Mouse (Mus musculus) granulocyte monocyte progenitor cell, adult 5-6 weeks (primary cell): ENCODE data around the gene Ehf. TPM values are rescaled to one million over a fixed set of nuclear protein-coding genes. Genes with fewer than 3 reads are reported as not detected.

Experiments used
- ATAC-seq: replicated peaks from 2 replicates; pipeline ENCODE4 v1.8.0; 2016; ENCODE audit warnings: mild to moderate bottlenecking, moderate TSS enrichment, inconsistent platforms; ENCODE audit not compliant: poor library complexity, severe bottlenecking
- total RNA-seq, 2 experiments: library from RNA; stranded (forward) in 1 of 2; stranded (reverse) in 1 of 2; fragments of 200-712, 200-1000 nt in 1 of 2; fragments of >200 nt in 1 of 2; fragmentation: Nextera tagmentation in 1 of 2; gene quantifications; 2 replicates each; pipeline ENCODE4 v1.2.3; 2014 to 2017

Ehf gene
- total RNA-seq, 2 experiments from 2014 or later, result not detected

DNA sequence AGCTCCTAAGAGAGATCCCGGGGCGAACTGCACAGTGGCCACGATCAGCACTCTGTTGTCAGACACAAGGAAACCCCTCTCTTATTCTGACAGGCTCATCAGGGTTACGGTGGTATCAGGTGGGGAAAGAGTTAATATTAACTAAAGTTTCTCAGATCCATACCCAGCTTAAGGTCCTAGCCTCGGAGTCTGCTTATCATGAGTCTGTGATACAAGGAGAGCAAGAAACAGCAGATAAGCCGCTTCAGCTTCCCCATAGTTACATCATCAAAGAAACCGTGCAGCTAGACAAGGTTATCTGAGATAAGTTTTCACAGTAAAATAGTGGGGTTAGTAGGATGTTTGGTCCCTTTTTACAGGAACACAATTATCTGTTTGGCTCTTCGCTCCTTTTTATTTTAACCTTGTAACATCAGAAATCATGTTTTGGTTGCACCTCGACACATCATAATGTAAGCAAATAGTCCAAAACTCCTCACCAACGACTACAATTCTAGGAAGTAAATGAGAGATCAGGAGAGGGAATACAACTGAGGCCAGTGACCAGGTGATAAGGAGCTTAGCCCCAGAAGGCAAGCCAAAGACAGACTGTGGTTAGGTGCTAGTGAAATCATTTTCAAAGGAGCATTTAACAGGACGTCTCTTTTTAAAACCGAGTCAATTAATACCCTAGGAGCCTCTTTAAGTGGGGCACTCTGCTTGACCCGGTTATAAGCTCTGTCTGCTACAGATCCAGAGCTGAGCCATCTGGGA is 4.2 kb downstream of the Ehf start:
- no peak for ATAC-seq

- no peak for ATAC-seq
Observed at GRCm38 (mm10) chr2:103294526-103294925, 8.6 kb downstream of the Ehf start.

DNA sequence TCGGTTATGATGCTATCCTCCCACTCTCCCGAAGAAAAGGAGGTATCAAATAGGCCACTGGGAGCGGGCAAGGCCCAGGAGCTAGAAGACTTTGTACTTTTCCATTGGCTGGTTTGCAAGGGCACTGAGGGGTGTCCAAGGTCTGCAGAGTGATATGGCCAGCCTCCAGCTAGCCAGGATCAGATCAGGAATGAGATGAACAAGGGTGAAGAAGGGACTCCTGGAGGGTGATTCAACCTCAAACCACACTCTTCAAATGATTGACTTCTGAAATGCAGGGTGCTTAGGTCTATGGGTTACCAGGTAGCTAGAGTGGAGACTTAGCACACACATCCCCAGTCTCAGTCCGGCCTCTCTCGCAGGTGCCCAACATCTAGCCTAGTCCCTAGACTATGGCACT is 9.3 kb downstream of the Ehf start:
- ATAC-seq, result no peak

DNA sequence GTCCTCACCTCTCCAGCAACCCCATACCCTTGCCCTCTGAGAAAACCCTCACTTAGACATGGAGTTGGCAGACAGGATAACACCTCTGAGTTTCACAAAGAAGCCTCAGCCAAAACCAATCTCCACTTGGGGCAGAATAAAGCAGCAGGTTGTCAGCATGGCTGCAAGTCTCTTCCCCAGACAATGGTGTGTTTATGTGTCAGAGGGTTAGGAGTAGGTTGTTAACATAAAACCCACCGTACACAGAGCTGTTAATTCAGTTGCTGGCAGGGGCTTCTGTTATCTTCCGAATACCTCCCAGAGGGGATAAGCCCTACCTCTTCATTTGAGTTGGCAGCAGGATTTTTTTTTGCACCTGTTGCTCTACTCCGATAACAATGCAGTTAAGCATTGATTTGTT is 9.9 kb downstream of the Ehf start:
- no peak for ATAC-seq

GRCm38 (mm10) chr2:103290705-103291269 is 12.3 kb downstream of the Ehf start:
- ATAC-seq, result peak; percentile 91

DNA sequence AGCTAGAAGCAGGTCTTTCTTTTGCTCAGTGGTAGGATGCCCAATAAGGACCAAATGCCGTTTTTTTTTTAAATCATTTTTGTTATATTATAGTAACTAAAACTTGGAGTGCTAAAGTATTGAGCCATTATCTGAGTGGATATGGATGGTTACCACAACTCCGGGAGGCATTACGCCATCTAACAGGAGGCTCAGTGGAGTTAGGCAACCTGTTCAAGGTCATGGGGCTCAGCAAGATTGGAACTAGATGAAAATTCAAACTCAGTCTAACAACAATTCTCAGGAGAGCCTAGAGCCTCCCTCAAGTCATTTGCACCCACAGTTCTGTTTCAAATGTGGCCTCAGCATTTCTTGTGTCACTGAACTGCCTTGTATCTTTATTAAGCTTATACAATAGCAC is 12.9 kb downstream of the Ehf start:
- peak; percentile 47; the same call in 1 of the 2 replicates for ATAC-seq

DNA sequence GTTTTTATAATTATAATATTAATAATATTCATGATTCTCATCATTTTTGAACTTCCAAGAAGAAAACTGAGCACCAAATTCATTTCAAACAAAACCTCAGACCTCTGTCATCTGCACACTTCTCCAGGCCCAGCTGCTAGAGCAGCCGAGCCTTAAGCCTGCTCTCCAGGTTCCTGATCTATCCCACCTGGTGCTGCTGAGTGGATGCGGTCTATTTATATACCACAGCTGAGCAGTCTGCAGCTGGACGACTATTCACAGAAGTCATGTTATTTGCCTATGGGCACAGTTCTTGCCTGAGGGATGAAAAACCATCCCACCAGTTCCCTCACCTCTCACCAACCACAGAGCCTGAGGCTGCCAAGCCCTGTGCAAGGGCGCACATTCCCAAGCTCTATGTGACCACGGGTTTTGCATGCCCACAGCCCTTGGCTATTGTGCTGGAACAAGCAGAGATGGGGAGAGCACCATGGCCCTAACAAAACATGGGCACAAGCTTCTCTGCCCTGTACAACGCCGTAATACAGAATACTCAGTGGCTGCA is 13.6 kb downstream of the Ehf start:
- no peak for ATAC-seq

- no peak for ATAC-seq
Observed at GRCm38 (mm10) chr2:103287716-103288115, 15.4 kb downstream of the Ehf start.

DNA sequence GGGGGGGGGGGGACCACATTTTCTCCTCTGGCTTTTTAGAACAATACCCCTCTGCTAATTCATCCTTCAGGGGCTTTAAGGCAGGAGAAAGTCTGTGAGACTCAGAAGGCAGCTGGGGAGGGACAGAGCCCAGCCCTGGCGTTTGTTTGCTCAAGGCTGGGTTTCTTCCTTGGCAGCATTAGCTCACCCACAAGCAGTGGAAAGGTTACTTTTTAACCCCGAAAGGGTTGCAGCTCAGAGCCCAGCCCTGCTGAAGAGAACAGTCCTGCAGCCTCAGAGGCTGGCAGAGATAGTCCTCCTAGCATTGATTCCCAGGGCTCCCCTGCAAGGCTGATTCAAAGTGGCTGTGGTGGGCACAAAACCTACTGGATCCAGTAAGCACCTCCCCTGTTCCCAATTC is 17.5 kb downstream of the Ehf start:
- no peak for ATAC-seq

DNA sequence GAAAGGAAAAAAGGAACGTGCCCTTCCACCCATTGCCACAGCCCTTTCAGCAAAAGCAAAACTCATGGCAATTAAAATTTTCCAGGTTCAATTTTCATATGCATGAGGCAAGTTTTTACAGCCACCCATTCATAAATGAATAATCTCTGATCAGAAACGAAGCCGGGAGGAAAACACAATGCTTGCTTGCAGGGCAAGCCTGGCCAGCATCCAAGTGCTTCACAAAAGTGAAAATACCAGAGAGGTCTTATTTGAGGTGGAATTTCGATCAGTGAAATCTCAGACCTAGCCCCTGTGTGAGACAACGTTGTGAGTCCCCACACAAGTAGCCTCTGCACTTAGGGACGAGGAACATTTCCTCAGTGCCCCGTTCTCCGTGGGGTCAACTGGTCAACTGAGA is 19.3 kb downstream of the Ehf start:
- ATAC-seq, result no peak

GRCm38 (mm10) chr2:103282184-103282750 is 20.8 kb downstream of the Ehf start:
- ATAC-seq, result peak; percentile 20

DNA sequence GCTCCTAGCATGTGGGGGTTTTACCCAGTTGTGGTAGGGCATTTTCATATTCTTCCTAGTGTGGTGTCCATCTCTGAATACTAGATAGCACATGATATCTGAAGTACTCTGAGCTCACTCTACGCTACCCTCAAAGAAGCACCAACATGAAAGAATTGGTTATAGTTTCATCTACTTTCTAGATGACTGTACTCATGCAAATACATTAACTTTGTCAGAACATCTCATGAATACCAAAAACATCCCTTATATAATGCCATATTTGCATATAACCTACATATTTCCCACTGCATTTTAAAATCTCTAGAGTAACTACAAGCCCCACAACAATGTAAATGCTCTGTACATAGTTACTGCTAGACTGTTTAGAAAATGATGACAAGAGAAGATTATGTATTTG is 23.2 kb downstream of the Ehf start:
- ATAC-seq, result no peak

GRCm38 (mm10) chr2:103278476-103278875 is 24.6 kb downstream of the Ehf start:
- no peak for ATAC-seq

DNA sequence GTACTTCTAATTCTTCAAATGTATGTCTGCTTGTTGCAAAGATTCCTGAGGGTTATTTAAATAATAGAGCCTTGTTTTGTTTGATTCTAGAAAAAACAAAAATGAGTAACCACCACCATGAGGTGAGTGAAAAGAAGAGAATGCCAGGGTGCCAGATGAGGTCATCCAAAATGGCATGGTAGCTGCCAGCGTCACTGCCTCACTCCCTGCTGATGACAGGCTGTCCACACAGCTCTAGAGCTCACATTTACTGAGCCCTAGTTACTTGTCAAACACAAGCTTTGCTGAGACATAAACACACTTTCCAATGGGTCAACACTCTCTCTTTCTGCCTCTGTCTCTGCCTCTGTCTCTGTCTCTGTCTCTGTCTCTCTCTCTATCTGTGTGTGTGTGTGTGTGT is 25.3 kb downstream of the Ehf start:
- ATAC-seq, result no peak

DNA sequence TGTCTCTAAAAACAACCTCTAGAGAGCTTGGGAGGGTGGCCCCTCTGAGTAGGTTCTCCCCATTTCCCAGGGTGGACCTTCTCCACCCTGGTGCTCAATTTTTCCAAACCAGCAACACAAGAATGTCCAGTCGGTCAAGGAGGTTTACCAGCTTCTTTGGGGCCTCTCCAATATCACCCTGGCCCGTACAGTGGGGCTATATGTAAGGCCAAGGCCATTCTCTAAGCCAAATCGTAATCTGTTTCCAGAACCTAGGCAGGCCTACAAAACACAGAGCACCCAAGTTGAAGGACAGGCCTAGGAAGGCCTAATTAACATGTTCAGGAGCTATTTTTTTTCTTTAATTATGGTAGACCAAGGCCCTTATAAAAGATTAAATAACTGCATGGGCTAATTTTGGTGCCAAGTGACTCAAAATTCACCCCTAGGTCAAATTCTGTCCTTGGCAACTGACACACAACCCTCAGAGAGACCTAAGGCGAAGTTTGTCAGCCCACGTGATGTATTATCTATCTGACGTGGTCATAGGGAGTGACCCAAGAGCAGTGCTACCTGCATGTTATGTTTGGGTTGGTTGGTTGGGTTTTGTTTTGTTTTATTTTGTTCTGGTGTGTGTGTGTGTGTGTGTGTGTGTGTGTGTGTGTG is 27.6 kb downstream of the Ehf start:
- ATAC-seq, result no peak

GRCm38 (mm10) chr2:103274803-103275202 is 28.3 kb downstream of the Ehf start:
- no peak for ATAC-seq

DNA sequence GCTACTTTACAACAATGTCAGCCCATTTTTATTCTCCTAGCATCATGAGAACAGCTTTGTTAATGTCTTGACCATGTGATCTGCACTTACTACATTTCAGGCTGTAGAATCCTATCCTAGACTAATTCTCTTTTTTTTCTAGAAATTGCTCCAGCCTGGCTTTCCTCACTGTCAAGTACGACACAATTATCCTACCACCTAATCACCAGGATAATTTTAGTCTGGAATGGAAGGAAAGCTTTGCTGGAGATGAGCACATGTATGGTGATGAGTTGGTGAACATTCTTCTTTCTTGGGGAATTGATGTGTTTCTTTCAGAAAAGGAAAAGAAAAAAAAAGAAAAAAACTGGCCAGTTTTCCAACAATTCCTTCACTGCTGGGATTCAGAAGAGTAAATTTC is 28.8 kb downstream of the Ehf start:
- ATAC-seq, result no peak

DNA sequence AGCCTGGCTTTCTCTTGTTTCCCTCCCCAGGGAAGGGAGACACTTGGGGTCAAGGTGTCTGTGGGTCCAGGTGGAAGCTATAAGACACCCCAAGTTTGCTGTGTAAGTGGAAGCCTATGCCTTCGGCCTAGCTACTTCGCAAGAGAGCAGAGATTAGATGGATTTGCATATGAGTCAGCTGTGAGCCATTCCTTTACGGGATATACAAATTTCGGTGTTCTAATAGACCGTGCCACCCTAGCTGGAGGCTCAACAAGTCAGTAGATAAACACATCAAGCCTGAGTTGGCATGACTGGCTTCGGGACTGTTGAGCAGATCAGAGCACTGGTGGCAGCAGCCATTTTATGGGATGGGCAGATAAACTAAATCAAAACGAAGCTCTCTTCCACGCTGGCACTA is 31.6 kb downstream of the Ehf start:
- no peak for ATAC-seq

GRCm38 (mm10) chr2:103270556-103271160 is 32.4 kb downstream of the Ehf start:
- ATAC-seq, result no peak

- ATAC-seq, result no peak
Observed at GRCm38 (mm10) chr2:103239086-103239485, 64.0 kb downstream of the Ehf start.

- no peak for ATAC-seq
Observed at GRCm38 (mm10) chr2:103226781-103227180, 76.3 kb downstream of the Ehf start.
